Mouse (Mus musculus): ENCODE data around the gene 1700016D06Rik. TPM values are rescaled to one million over a fixed set of nuclear protein-coding genes. Genes with fewer than 3 reads are reported as not detected.

Gene 1700016D06Rik
- not detected for total RNA-seq (2021)
- long read RNA-seq, experiment 1: 0 reads
- long read RNA-seq, experiment 2: 0 reads

- no peak for DNase-seq
- intact Hi-C loops (cut with DNase I; ENCODE audit: low total_unique reads): loop anchor here (5.0 kb wide), 2 partner anchors 69 to 154 kb away; no protein-coding TSS in a partner anchor
Measured at GRCm38 (mm10) chr8:11701033-11701362, at the start of gene 1700016D06Rik. Gene 1700016D06Rik, minus strand, starts transcription at chr8:11701063.

- no peak for DNase-seq
Measured at GRCm38 (mm10) chr8:11749472-11749871, 48.6 kb upstream of the 1700016D06Rik start.

GRCm38 (mm10) chr8:11746850-11747600, 46.2 kb upstream of the 1700016D06Rik start:
- intact Hi-C loops (cut with DNase I; ENCODE audit: low total_unique reads): no loop called here
- DNase-seq: no peak

More at GRCm38 (mm10) chr8:11749472-11749871, 48.6 kb upstream of the 1700016D06Rik start:
- intact Hi-C loops (cut with DNase I; ENCODE audit: low total_unique reads): no loop called here

- no peak for DNase-seq
- intact Hi-C loops (cut with DNase I; ENCODE audit: low total_unique reads): no loop called here
Measured at GRCm38 (mm10) chr8:11743580-11743979, 42.7 kb upstream of the 1700016D06Rik start.

- intact Hi-C loops (cut with DNase I; ENCODE audit: low total_unique reads): no loop called here
- no peak for DNase-seq
Measured at GRCm38 (mm10) chr8:11740857-11741256, 40.0 kb upstream of the 1700016D06Rik start.

- intact Hi-C loops (cut with DNase I; ENCODE audit: low total_unique reads): no loop called here
Measured at GRCm38 (mm10) chr8:11739082-11739481, 38.2 kb upstream of the 1700016D06Rik start.

GRCm38 (mm10) chr8:11737096-11737495, 36.2 kb upstream of the 1700016D06Rik start:
- DNase-seq: peak; percentile 57
- intact Hi-C loops (cut with DNase I; ENCODE audit: low total_unique reads): no loop called here

More at GRCm38 (mm10) chr8:11739082-11739481, 38.2 kb upstream of the 1700016D06Rik start:
- DNase-seq: no peak

GRCm38 (mm10) chr8:11735672-11736235, 34.9 kb upstream of the 1700016D06Rik start:
- no peak for DNase-seq
- intact Hi-C loops (cut with DNase I; ENCODE audit: low total_unique reads): no loop called here

GRCm38 (mm10) chr8:11730271-11730940, 29.5 kb upstream of the 1700016D06Rik start:
- DNase-seq: no peak
- intact Hi-C loops (cut with DNase I; ENCODE audit: low total_unique reads): no loop called here

GRCm38 (mm10) chr8:11728482-11729295, 27.8 kb upstream of the 1700016D06Rik start:
- no peak for DNase-seq
- intact Hi-C loops (cut with DNase I; ENCODE audit: low total_unique reads): no loop called here

- intact Hi-C loops (cut with DNase I; ENCODE audit: low total_unique reads): no loop called here
- peak; percentile 70 for DNase-seq
Measured at GRCm38 (mm10) chr8:11727651-11728481, 27.0 kb upstream of the 1700016D06Rik start, which contains the start of gene Arhgef7. Gene Arhgef7, plus strand, starts transcription at chr8:11727721.

GRCm38 (mm10) chr8:11727273-11727650, 26.4 kb upstream of the 1700016D06Rik start:
- intact Hi-C loops (cut with DNase I; ENCODE audit: low total_unique reads): no loop called here
- no peak for DNase-seq

GRCm38 (mm10) chr8:11717194-11717593, 16.3 kb upstream of the 1700016D06Rik start:
- intact Hi-C loops (cut with DNase I; ENCODE audit: low total_unique reads): no loop called here
- no peak for DNase-seq

GRCm38 (mm10) chr8:11712244-11712643, 11.4 kb upstream of the 1700016D06Rik start:
- DNase-seq: no peak
- intact Hi-C loops (cut with DNase I; ENCODE audit: low total_unique reads): no loop called here

GRCm38 (mm10) chr8:11710415-11710814, 9.6 kb upstream of the 1700016D06Rik start:
- DNase-seq: no peak
- intact Hi-C loops (cut with DNase I; ENCODE audit: low total_unique reads): no loop called here

GRCm38 (mm10) chr8:11709542-11709941, 8.7 kb upstream of the 1700016D06Rik start:
- intact Hi-C loops (cut with DNase I; ENCODE audit: low total_unique reads): no loop called here
- DNase-seq: no peak

GRCm38 (mm10) chr8:11708815-11709214, 8.0 kb upstream of the 1700016D06Rik start:
- DNase-seq: no peak
- intact Hi-C loops (cut with DNase I; ENCODE audit: low total_unique reads): no loop called here

- no peak for DNase-seq
- intact Hi-C loops (cut with DNase I; ENCODE audit: low total_unique reads): no loop called here
Measured at GRCm38 (mm10) chr8:11707701-11708100, 6.8 kb upstream of the 1700016D06Rik start.

GRCm38 (mm10) chr8:11705818-11706217, 5.0 kb upstream of the 1700016D06Rik start:
- intact Hi-C loops (cut with DNase I; ENCODE audit: low total_unique reads): no loop called here
- peak; percentile 55 for DNase-seq
